Mouse (Mus musculus): Measurements from ENCODE around the gene Ttc7. TPM values are rescaled to one million over a fixed set of nuclear protein-coding genes. Genes with fewer than 3 reads are reported as not detected.

Gene Ttc7
- 100 to 1,000 TPM; 148 to 167 TPM for total RNA-seq (2023)

DNA sequence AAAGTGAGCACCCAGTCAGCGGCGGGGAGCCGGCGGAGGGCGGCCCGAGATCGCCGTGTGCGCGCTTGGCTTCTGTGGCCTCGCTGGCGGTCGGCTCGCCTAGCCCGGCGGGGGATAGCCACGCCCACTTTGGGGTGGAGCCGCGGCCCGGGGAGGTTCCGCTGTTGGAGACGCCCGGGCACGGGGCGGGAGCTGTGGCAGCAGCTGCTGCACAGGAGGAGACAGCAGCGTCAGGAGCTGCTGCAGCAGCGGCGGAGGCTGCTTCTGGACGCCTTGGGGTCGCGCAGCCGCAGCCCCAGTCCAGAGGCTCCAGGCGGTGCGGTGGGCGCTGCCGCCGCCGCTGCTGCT, at the start of gene Ttc7:
TSS of gene Ttc7 (plus strand) at position 181 of the 348 bp plus-strand sequence.

DNA sequence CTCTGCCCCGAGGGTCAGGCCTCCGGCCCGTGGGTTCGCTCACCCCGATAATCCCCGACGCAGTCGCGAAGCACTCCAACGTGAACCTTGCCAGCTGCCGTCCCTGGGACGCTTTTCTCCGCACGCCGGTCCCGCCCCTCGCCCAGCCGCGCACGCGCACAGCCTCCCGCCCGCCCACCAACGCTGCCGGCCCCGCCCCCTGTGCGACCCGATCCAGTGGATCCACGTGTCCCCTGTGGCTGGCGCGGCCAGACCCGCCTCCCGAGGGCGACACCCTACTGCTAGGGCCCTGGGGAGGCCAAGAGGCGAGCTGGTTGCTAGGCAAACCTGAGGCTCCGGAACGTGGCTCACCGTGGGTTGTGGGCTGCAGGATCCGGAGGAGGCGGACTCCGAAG, 16.9 kb upstream of the Ttc7 start, which contains the start of gene Mcfd2:
TSS of gene Mcfd2 (minus strand) at position 144 of the 395 bp plus-strand sequence.

DNA sequence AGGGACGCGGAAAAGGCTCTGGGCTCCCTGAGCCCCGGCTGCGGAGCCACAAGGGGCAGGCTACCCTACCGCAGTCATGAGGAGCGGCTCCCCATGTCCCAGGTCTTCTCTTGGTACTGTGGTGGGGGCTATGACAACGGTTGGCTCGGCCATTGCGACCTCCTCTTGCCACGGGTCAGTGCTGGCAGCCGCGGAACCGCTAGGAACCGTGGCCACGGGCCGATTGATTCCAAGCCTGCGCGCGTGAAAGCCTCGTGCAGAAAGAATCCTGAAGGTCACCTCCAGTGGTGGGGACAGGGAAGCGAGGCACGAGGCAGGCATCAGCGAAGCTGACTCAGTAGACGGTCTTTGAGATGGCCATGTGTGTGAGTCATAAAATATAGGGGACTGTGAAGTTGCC, 144.8 kb downstream of the Ttc7 start, which contains the start of gene Stpg4:
TSS of gene Stpg4 (minus strand) at position 231 of the 400 bp plus-strand sequence.

Other genes with a start within 250 kb of the Ttc7 start
- 1 to 10 TPM; 5.4 to 6.2 TPM for gene Socs5, start 175.2 kb upstream of the Ttc7 start, total RNA-seq (2023)
- 10 to 100 TPM; 26.6 to 28.0 TPM for gene Mcfd2, start 17.0 kb upstream of the Ttc7 start, total RNA-seq (2023)
- not detected for gene Stpg4, start 144.9 kb downstream of the Ttc7 start, total RNA-seq (2023)
- 100 to 1,000 TPM; 386 to 434 TPM for gene Calm2, start 164.0 kb downstream of the Ttc7 start, total RNA-seq (2023)